Mouse (Mus musculus) hindlimb bud, embryonic 11.5 days (tissue): ENCODE data around the gene Dmpk.

ENCODE experiments used
- DNase-seq: peaks from one replicate; pipeline ENCODE4 v3.0.0-alpha.2; 2012; ENCODE audit warnings: low read depth, low spot score; ENCODE audit errors: extremely low spot score

The Dmpk gene

DNA sequence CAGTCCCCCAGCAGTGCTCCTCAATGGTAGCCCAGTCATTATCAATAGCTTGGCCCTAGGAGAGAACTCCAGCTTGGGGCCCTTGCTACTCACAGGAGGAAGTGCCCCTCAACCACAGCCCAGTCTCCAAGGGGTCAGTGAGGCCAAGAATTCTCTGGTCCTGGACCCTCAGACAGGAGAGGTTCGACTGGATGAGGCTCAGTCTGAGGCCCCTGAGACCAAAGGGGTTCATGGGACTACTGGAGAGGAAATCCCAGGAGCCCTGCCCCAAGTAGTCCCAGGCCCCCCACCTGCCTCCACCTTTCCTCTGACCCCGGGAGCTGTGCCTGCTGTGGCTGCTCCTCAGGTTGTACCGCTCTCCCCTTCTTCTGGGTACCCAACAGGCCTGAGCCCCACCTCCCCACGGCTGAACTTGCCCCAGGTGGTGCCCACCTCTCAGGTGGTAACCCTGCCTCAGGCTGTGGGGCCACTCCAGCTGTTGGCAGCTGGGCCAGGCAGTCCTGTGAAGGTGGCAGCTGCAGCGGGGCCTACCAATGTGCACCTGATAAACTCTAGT is 12.8 kb downstream of the Dmpk start:
- DNase-seq, result no peak

DNA sequence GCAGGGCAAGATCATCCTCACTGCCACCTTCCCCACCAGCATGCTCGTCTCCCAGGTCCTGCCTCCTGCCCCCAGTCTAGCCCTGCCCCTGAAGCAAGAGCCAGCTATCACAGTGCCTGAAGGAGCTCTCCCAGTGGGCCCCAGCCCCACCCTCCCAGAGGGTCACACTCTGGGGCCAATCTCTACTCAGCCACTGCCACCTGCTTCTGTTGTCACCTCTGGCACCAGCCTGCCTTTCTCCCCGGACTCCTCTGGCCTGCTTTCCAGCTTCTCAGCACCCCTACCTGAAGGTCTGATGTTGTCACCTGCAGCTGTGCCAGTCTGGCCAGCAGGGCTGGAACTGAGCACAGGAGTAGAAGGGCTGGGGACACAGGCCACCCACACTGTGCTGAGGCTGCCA is 13.6 kb downstream of the Dmpk start:
- no peak for DNase-seq

DNA sequence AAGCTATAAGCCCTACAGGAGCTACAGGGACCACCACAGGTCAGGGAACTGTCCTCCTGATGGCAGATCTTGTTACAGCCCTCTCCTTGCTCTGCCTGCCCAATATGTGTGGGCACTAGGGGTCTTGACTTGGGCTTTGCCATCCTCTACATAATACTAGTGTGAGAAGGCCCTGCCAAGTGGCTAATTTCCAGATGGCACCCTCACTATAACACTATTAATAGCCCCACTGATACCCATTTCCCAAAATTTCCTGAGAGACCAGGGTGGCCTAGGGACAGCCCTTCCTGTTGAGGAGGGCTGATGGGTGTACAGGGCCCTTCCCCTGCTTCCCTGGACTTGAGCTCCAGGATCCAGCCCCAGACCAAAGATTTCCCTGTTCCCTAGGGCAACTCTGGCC is 14.2 kb downstream of the Dmpk start:
- no peak for DNase-seq

DNA sequence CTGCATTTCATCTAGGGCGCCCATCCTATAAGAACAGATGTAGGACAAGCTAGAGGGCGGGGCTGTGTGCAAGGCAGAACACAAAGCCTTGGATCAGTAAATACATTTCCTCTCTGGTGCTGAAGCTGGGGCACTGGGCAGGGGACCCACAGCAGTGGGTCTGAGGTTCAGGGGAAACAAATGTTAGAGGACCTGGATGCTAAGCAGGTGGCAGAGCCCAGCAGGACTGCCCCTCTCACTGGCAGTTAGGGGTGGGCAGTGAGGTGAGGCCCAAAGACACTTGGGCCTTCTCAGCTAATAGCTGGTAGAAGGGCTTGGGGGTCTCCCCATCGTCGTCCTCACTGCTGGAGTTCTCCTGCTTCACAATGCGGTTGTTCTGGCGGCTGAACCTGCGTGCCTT is 15.2 kb downstream of the Dmpk start:
- DNase-seq, result no peak

DNA sequence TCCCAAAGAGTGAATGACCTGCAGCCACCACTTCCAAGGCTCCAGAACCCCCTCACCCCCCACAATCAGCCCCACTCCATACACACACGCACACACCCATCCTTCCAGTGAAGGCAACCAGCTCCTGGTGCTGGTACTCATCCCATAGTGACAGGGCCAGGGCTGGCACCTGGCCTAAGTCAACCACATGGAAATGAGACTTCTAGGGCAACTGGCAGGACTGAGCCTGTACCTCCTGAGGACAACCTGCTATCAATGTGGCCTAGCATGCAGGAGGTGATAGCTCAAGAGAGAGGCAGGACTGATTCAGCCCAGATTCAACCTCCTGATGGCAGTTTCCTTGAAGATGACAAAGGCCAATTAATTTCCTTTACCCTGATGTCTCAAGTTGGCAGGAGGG is 16.6 kb downstream of the Dmpk start:
- DNase-seq, result no peak

DNA sequence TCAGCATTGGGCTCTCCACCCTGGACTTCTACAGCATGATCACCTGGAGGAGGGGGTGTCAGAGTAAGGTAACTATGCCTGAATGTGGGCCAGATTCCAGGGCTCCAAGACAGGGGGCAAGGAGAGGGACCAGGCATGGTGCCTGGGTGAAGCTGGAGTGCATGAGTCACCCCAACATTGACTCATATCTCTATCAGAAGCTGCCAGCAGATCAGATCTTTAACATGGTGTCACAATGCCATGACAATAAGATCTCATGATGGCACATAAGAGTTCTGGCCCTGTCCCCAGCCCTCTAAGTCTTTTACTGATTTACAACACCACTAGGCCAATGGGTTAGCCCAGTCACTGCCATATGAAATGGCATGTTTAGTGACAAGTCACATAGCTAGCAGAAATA is 20.1 kb downstream of the Dmpk start:
- DNase-seq, result no peak

DNA sequence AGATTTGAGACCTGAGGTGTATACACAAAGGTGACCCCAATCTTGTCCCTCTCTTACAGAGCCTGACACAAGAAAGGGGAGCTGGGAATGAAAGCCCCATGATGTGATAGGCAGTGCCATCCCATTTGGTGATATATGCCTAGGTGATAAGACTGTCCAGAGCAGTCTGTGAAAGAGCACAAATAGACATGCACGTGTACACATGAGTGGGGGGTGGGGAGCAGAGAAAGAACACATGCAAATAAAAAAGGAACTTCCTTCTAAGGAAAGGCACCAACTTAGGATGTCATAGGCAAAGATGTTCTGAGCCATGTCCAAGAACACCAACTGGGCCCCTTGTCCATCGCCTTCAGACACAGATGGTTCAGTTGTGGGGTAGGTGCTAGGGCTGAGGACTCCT is 20.8 kb downstream of the Dmpk start:
- DNase-seq, result no peak

- no peak for DNase-seq
These were observed 23.8 kb downstream of the Dmpk start for GRCm38 (mm10) chr7:19107436-19107835.

GRCm38 (mm10) chr7:19109565-19109964 is 25.9 kb downstream of the Dmpk start:
- no peak for DNase-seq

- no peak for DNase-seq
These were observed 34.6 kb downstream of the Dmpk start, which contains the start of gene Gm4969 for GRCm38 (mm10) chr7:19118028-19118771. Gm4969 (minus strand) TSS chr7:19118368.

GRCm38 (mm10) chr7:19119083-19119482 is 35.4 kb downstream of the Dmpk start:
- no peak for DNase-seq

GRCm38 (mm10) chr7:19119631-19120429 is 36.2 kb downstream of the Dmpk start, which contains the start of gene Fbxo46:
Fbxo46 (plus strand) TSS chr7:19119859.
- peak; percentile 97 for DNase-seq

- no peak for DNase-seq
These were observed 38.0 kb downstream of the Dmpk start for GRCm38 (mm10) chr7:19121686-19122085.

- no peak for DNase-seq
These were observed 41.1 kb downstream of the Dmpk start for GRCm38 (mm10) chr7:19124713-19125112.

GRCm38 (mm10) chr7:19127744-19128143 is 44.1 kb downstream of the Dmpk start:
- DNase-seq, result no peak

- DNase-seq, result no peak
These were observed 45.7 kb downstream of the Dmpk start for GRCm38 (mm10) chr7:19129396-19129795.

DNA sequence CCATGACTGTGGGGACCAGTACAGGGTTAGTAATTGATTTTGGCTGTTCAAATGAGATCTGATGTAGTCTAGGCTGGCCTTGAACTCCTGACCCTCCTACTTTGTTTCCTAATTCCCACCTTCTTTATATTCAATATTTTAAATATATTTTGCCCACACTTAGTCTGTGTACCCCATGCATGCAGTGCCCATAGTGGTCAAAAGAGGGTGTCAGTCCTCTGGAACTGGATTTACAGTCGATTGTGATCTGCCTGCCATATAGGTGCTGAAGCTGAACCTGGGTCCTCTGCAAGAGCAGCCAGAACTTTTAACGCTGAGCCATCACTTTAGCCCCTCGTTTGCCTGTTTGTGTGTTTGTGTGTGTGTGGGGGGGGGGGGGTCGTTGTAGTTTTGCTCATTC is 47.0 kb downstream of the Dmpk start:
- no peak for DNase-seq

DNA sequence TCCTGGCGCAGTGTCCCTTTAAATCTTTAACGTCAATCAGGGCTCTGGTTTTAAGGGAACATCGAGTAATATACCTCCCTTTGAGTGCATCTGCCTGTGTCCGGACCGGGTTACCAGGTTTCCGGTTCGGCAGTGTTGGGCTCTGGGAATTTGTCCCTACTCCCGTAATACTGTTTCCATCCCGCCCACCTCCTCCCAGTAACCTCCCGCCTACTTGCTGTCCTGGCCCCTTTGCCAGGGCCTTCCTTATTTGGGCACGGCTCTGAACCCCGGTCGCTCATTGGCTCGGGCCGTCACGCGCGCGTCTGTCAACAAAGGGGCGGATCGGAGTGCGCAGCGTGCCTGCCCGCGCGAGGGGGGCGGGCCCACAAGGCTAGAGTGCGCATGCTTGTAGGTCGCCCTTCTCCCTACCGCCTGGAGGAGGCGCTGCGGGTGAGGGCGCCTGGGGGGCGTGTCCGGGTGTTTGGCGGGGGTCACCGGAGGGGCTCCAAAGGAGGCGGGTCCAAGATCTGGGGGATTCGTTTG is 47.7 kb downstream of the Dmpk start:
- DNase-seq, result peak; percentile 89

- DNase-seq, result no peak
These were observed 52.5 kb downstream of the Dmpk start for GRCm38 (mm10) chr7:19136168-19136567.

DNA sequence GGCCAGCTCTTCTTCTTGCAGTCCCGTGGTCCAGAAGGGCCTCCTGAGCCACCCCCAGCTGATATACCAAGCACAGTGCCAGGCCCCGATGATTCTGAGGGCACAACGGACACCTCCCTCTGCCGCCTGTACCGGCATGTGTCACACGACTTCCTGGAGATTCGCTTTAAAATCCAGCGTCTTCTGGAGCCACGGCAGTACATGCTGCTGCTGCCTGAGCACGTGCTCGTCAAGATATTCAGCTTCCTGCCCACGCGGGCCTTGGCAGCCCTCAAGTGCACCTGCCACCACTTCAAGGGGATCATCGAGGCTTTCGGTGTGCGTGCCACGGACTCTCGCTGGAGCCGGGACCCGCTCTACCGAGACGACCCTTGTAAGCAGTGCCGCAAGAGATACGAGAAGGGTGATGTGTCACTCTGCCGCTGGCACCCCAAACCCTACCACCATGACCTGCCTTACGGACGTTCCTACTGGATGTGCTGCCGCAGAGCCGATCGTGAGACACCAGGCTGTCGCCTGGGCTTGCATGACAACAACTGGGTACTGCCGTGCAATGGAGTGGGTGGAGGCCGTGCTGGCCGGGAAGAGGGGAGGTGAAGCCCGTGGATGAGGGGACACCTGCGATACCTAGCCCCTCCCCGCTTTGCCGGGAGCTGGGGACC is 53.2 kb downstream of the Dmpk start:
- no peak for DNase-seq

- no peak for DNase-seq
These were observed 53.7 kb downstream of the Dmpk start for GRCm38 (mm10) chr7:19137380-19137779.
